Mouse (Mus musculus): Measurements from ENCODE around the gene Slx.
"Not testable (repeated sequence)": the region's sequence is repeated elsewhere in the genome, so short reads cannot be mapped to it uniquely, and the experiment has no call there.

Gene Slx

DNA sequence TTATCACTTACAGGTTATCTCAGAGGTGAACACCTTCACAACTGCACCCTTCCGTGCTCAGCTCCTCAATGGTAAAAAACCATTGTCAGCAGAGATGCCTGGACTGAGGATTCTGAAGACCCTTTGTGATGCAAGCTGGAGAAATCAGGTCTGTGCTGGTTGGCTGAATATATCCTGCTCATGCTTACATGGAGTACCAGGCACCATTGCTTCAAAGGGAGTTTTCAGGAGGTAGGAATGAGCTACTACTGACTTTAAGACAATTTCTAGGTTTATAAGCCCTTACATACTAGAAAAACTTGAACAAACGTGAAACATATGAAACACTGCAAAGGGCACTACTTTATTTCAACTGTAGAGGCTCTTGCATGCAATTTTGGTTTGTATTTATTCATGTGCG is at the start of gene Slx:
Gene Slx (minus strand): TSS at position 101 of the 400 bp plus-strand sequence.
- not testable (repeated sequence) for DNase-seq

Measured in liver (tissue).